Comparison of ENCODE assay signal across 8 mouse cellular contexts in genomic region chr15:103382795-103383406, GRCm38 (mm10). TPM values are rescaled to one million over a fixed set of nuclear protein-coding genes. Genes with fewer than 3 reads are reported as not detected.
DNase-seq lines count a peak whose midpoint lies in the region; ATAC-seq lines count a peak whose summit lies in the region.

No protein-coding gene starts in this region.

- H3K9me3 ChIP-seq in liver, embryonic 16.5 days (replicated peaks; ENCODE audit: control insufficient read depth, low read length) = no peaks in the 10 kb centered on the region

- no peak overlapping the region for H3K27ac ChIP-seq in liver, embryonic 16.5 days (ENCODE audit: low read length)

- H3K9ac ChIP-seq in liver, embryonic 16.5 days (ENCODE audit: low read depth, low read length) = no peak overlapping the region

- no peaks in the 10 kb centered on the region for H3K27me3 ChIP-seq in liver, embryonic 16.5 days (ENCODE audit: control insufficient read depth, insufficient read depth, low read depth, low read length)

- H3K4me2 ChIP-seq in liver, embryonic 16.5 days (ENCODE audit: low read depth, low read length) = no peak overlapping the region

- peak; percentile 71 to 83 for DNase-seq in adrenal gland, adult (ENCODE audit: inconsistent age in 2 of 2, low spot score in 1 of 2)
- DNase-seq in fibroblast of lung, adult 2 months (ENCODE audit: low read depth) = peak; percentile 76
- peak; percentile 79 for DNase-seq in heart, postnatal 4 days
- no peak for DNase-seq in right cerebral cortex, postnatal 4 days
- no peak for DNase-seq in natural killer cell, adult 2 months (ENCODE audit: low spot score in 2 of 2)

- no peaks in the 10 kb centered on the region for H3K4me1 ChIP-seq in liver, embryonic 16.5 days (ENCODE audit: control insufficient read depth, low read depth, low read length)

- WGBS in liver, embryonic 16.5 days (ENCODE audit: insufficient replicate concordance) = 17% methylated on average over 5 of the region's 5 CpGs

- no peaks in the 10 kb centered on the region for H3K36me3 ChIP-seq in liver, embryonic 16.5 days (ENCODE audit: control insufficient read depth, insufficient read depth)

- 0 out of 2 replicates have a peak, but pooled peaks have one; percentile 24 for ATAC-seq in liver, embryonic 16.5 days (ENCODE audit: low read depth)
- ATAC-seq in erythroblast, adult 5-6 weeks (replicated peaks; ENCODE audit: low FRiP score, poor library complexity, severe bottlenecking) = no peak
- ATAC-seq in cerebellum, adult (ENCODE audit: insufficient number of reproducible peaks, low FRiP score, low TSS enrichment) = no peak

- H3K4me3 ChIP-seq in liver, embryonic 16.5 days (ENCODE audit: low read depth, low read length) = no peak overlapping the region

RNA-seq across cellular contexts. Expression of gene Itga5, which starts 16.3 kb away (rescaled TPM):
- total RNA-seq in heart, postnatal 4 days (2021) = 100 to 1,000 TPM; 120 to 121 TPM
- 18.4 and 19.6 TPM in 2 replicates for polyA plus RNA-seq in liver, embryonic 16.5 days (2015; fragmentation: Nextera tagmentation; extraction: Ambion mirVana)
- total RNA-seq in erythroblast, adult 5-6 weeks (2015; ENCODE audit: low replicate concordance) = 2.5 and 7.9 TPM in 2 replicates
- 2.4 TPM in 2 replicates for total RNA-seq in erythroblast, adult 5-6 weeks (2017; ENCODE audit: low replicate concordance)

RNA-seq across cellular contexts. Expression of gene Zfp385a, which starts 43.0 kb away (rescaled TPM):
- 10 to 100 TPM; 21.9 to 22.0 TPM for total RNA-seq in heart, postnatal 4 days (2021)
- 5.5 and 7.0 TPM in 2 replicates for polyA plus RNA-seq in liver, embryonic 16.5 days (2015; fragmentation: Nextera tagmentation; extraction: Ambion mirVana)
- 2.9 and 5.6 TPM in 2 replicates for total RNA-seq in erythroblast, adult 5-6 weeks (2015; ENCODE audit: low replicate concordance)
- 0.68 and 0.84 TPM in 2 replicates for total RNA-seq in erythroblast, adult 5-6 weeks (2017; ENCODE audit: low replicate concordance)

RNA-seq across cellular contexts. Expression of gene Gtsf1, which starts 47.4 kb away (rescaled TPM):
- 1 to 10 TPM; 1.3 to 1.8 TPM for total RNA-seq in heart, postnatal 4 days (2021)
- not detected in 2 replicates for polyA plus RNA-seq in liver, embryonic 16.5 days (2015; fragmentation: Nextera tagmentation; extraction: Ambion mirVana)
- 10.4 TPM in 1 of 2 replicates, not detected in the other for total RNA-seq in erythroblast, adult 5-6 weeks (2015; ENCODE audit: low replicate concordance)
- total RNA-seq in erythroblast, adult 5-6 weeks (2017; ENCODE audit: low replicate concordance) = not detected in 2 replicates

Comparison
In these comparisons a context has a peak if more than half of its experiments do, and no peak if none do; other contexts are left out.
1. DNase-seq: peak in adrenal gland, adult (2 of 2), fibroblast of lung, adult 2 months (single experiment) and heart, postnatal 4 days (single experiment); none in right cerebral cortex, postnatal 4 days (single experiment) and natural killer cell, adult 2 months (0 of 2).
2. RNA of gene Itga5, which starts 16.3 kb away (total RNA-seq): 120 to 121 TPM in heart, postnatal 4 days; 2.4 to 7.9 TPM in erythroblast, adult 5-6 weeks; every median in the first group is over 10 times any median in the second.